Mouse (Mus musculus) bone marrow macrophage, adult 2 months (primary cell): ENCODE results near the gene Lsm10.

Experiments used
- CTCF ChIP-seq: IDR thresholded peaks from 2 replicates; pipeline ENCODE4 v1.5.1; 2012; ENCODE audit warnings: low read depth, mild to moderate bottlenecking, low read length, moderate library complexity
- POLR2A ChIP-seq: IDR thresholded peaks from 2 replicates; pipeline ENCODE4 v1.6.1; 2012; ENCODE audit warnings: mild to moderate bottlenecking, low read depth, low read length, borderline replicate concordance

DNA sequence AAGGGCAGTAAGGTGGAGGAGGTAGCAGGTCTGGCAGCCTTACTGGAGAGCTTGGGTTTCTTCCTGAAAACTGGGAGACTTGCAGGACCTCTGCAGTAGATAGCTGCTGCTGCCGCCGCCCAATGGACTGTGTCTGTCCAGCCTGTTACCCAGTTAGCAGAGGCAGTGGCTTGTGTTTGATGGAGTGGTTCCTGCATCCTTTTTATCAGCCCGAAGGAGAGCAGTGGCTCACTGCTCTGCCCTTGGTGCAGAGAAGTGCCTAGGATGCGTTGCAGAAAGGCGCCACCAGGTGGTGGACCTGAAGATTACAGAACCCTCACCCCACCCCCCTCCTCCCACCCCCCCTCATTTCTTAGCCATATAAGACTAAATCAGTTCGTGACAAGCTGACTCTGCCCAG lies 17.5 kb downstream of the Lsm10 start:
- TF ChIP-seq POLR2A: no peak
- peak; percentile 47 for TF ChIP-seq CTCF
